Mouse (Mus musculus): ENCODE results near the gene Plekha5. TPM values are rescaled to one million over a fixed set of nuclear protein-coding genes. Genes with fewer than 3 reads are reported as not detected.
"Not testable (repeated sequence)": the region's sequence is repeated elsewhere in the genome, so short reads cannot be mapped to it uniquely, and the experiment has no call there.

Plekha5 gene
- polyA plus RNA-seq, 1 experiment from 2014 or later: 42.0 TPM

DNA sequence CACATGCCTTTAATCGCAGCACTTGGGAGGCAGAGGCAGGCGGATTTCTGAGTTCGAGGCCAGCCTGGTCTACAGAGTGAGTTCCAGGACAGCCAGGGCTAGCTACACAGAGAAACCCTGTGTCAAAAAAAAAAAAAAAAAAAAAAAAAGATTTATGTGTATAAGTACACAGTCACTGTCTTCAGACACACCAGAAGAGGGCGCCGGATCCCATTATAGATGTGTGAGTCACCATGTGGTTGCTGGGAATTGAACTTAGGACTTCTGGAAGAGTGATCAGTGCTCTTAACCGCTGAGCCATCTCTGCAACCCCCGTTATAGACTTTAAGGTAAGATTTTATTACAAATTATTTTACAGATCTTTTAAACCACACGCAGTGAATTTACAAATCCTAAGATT lies 176.8 kb downstream of the Plekha5 start:
- WGBS: 95% methylated on average over 8 of the region's 8 CpGs
- not testable (repeated sequence) for H3K27ac ChIP-seq (replicated peaks); H3K9me3 ChIP-seq; H3K4me3 ChIP-seq; DNase-seq (ENCODE audit: low spot score); H3K27me3 ChIP-seq (replicated peaks; ENCODE audit: low read depth, poor library complexity, severe bottlenecking)
- peaks cover 20% of the 10 kb centered on the region for H3K4me1 ChIP-seq
- H3K36me3 ChIP-seq (replicated peaks): peaks cover 46% of the 10 kb centered on the region

DNA sequence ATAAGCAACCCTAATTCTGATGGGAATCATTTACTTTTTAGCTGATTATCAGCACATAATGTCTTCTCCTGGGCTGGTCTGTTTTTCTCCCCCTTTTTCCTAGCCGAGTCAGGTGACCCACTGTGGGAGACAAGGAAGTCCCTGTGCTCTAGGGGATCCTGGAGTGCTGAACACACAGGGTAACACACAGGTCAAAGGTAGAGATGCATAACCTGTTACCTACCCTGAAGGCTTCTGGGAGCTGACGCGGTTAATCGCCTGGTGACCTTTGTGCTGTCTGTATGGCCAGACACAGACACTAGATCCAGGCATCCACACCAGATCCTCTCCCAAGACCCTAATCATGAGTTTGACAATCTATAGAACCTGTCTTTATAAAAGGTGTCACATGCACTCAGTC lies 177.3 kb downstream of the Plekha5 start:
- H3K27ac ChIP-seq (replicated peaks): no peak overlapping the region
- no peaks in the 10 kb centered on the region for H3K9me3 ChIP-seq
- no peak for DNase-seq (ENCODE audit: low spot score)
- WGBS: 86% methylated on average over 4 of the region's 4 CpGs
- no peaks in the 10 kb centered on the region for H3K27me3 ChIP-seq (replicated peaks; ENCODE audit: low read depth, poor library complexity, severe bottlenecking)
- peaks cover 24% of the 10 kb centered on the region for H3K4me1 ChIP-seq
- peaks cover 41% of the 10 kb centered on the region for H3K36me3 ChIP-seq (replicated peaks)
- no peak overlapping the region for H3K4me3 ChIP-seq

- H3K9me3 ChIP-seq: no peaks in the 10 kb centered on the region
- H3K36me3 ChIP-seq (replicated peaks): peaks cover 18% of the 10 kb centered on the region
- 0 out of 2 replicates have a peak overlapping the region, but pooled peaks have one; percentile 48 for H3K27ac ChIP-seq (replicated peaks)
- no peak overlapping the region for H3K4me3 ChIP-seq
- 9% methylated on average over 8 of the region's 8 CpGs for WGBS
- H3K4me1 ChIP-seq: peaks cover 29% of the 10 kb centered on the region
- peak; percentile 24 for DNase-seq (ENCODE audit: low spot score)
- no peaks in the 10 kb centered on the region for H3K27me3 ChIP-seq (replicated peaks; ENCODE audit: low read depth, poor library complexity, severe bottlenecking)
Observed at GRCm38 (mm10) chr6:140603228-140603944, 179.5 kb downstream of the Plekha5 start.

DNA sequence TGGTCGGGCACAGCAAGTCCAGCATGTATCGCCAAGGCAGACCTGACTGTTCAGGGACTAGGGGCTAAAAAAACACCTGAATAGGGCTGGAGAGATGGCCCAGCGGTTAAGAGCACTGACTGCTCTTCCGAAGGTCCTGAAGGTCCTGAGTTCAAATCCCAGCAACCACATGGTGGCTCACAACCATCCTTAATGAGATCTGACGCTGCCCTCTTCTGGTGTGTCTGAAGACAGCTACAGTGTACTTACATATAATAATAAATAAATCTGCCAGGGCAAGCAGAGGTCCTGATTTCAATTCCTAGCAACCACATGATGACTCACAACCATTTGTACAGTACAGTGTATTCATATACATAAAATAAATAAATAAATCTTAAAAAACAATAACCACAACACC lies 181.3 kb downstream of the Plekha5 start:
- not testable (repeated sequence) for H3K9me3 ChIP-seq; H3K27ac ChIP-seq (replicated peaks); H3K36me3 ChIP-seq (replicated peaks); H3K4me3 ChIP-seq; DNase-seq (ENCODE audit: low spot score); H3K27me3 ChIP-seq (replicated peaks; ENCODE audit: low read depth, poor library complexity, severe bottlenecking)
- H3K4me1 ChIP-seq: peaks cover 29% of the 10 kb centered on the region
- 92% methylated on average over 5 of the region's 5 CpGs for WGBS

DNA sequence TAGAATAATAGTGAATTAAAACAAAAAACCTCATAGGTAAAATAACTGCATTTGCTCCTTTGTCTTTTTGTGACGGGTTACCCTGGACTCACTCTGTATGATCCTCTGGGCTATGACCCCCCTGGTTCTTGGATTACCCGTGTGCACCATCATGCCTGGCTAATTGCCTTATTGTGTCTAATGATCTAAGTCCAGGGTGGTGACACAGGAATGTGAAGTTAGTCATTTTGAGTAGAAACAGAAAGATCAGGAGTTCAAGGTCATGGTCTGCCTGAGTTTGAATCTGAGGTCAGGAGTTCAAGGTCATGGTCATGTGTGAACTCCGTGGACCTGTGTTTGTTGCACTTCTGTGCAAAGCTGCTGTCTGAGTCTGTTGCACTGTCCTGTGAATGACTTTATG lies 181.9 kb downstream of the Plekha5 start:
- H3K27ac ChIP-seq (replicated peaks): peak overlapping the region; percentile 37; the same call in 1 of the 2 replicates
- peaks cover 29% of the 10 kb centered on the region for H3K4me1 ChIP-seq
- no peak for DNase-seq (ENCODE audit: low spot score)
- WGBS: 63% methylated on average over 3 of the region's 3 CpGs
- H3K27me3 ChIP-seq (replicated peaks; ENCODE audit: low read depth, poor library complexity, severe bottlenecking): no peaks in the 10 kb centered on the region
- H3K4me3 ChIP-seq: no peak overlapping the region
- no peaks in the 10 kb centered on the region for H3K9me3 ChIP-seq
- H3K36me3 ChIP-seq (replicated peaks): peaks cover 7% of the 10 kb centered on the region; the same call in 1 of the 2 replicates

DNA sequence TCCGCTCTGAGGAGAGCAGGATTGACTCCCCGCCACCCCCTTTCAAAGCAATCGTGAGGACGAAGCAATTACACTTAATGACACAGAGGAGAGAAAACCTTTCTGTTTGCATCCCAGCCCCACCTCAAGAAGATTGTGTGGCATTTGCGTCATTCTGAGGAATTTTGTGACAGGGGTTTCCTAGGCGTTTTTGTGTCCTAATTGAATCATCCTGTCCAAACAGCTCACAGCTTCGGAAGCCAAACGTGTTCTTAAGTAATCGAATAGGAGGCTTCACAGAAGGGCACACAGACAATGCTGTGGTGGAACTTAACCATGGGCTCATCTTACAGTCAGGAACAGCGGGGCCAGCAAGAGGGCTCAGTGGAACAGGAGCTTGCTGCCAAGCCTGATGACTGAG lies 182.7 kb downstream of the Plekha5 start:
- Histone ChIP-seq H3K4me1 (peaks cover 29% of the 10 kb centered on the region), H3K4me3 (no peak overlapping the region), H3K27ac (replicated peaks) (peak overlapping the region; percentile 37; the same call in 1 of the 2 replicates), H3K27me3 (replicated peaks; ENCODE audit: low read depth, poor library complexity, severe bottlenecking) (no peaks in the 10 kb centered on the region), H3K36me3 (replicated peaks) (peaks cover 4% of the 10 kb centered on the region; the same call in 1 of the 2 replicates), H3K9me3 (no peaks in the 10 kb centered on the region)
- DNase-seq (ENCODE audit: low spot score): peak; percentile 22
- 33% methylated on average over 10 of the region's 10 CpGs for WGBS

- 93% methylated on average over 6 of the region's 6 CpGs for WGBS
- no peak overlapping the region for H3K4me3 ChIP-seq
- no peak overlapping the region for H3K27ac ChIP-seq (replicated peaks)
- no peaks in the 10 kb centered on the region for H3K36me3 ChIP-seq (replicated peaks)
- no peaks in the 10 kb centered on the region for H3K27me3 ChIP-seq (replicated peaks; ENCODE audit: low read depth, poor library complexity, severe bottlenecking)
- no peak for DNase-seq (ENCODE audit: low spot score)
- H3K9me3 ChIP-seq: no peaks in the 10 kb centered on the region
- H3K4me1 ChIP-seq: peaks cover 16% of the 10 kb centered on the region
Observed at GRCm38 (mm10) chr6:140608666-140609065, 184.8 kb downstream of the Plekha5 start.

GRCm38 (mm10) chr6:140609533-140609932 lies 185.7 kb downstream of the Plekha5 start:
- no peaks in the 10 kb centered on the region for H3K27me3 ChIP-seq (replicated peaks; ENCODE audit: low read depth, poor library complexity, severe bottlenecking)

GRCm38 (mm10) chr6:140610117-140610516 lies 186.3 kb downstream of the Plekha5 start:
- no peak for DNase-seq (ENCODE audit: low spot score)
- no peak overlapping the region for H3K27ac ChIP-seq (replicated peaks)
- no peaks in the 10 kb centered on the region for H3K27me3 ChIP-seq (replicated peaks; ENCODE audit: low read depth, poor library complexity, severe bottlenecking)
- H3K4me3 ChIP-seq: no peak overlapping the region
- peaks cover 12% of the 10 kb centered on the region for H3K4me1 ChIP-seq
- no peaks in the 10 kb centered on the region for H3K9me3 ChIP-seq
- 92% methylated on average over 5 of the region's 5 CpGs for WGBS
- H3K36me3 ChIP-seq (replicated peaks): no peaks in the 10 kb centered on the region

More at GRCm38 (mm10) chr6:140609533-140609932, 185.7 kb downstream of the Plekha5 start:
- Histone ChIP-seq H3K4me1 (peaks cover 12% of the 10 kb centered on the region), H3K9me3 (no peaks in the 10 kb centered on the region), H3K4me3 (no peak overlapping the region), H3K36me3 (replicated peaks) (no peaks in the 10 kb centered on the region), H3K27ac (replicated peaks) (no peak overlapping the region)
- WGBS: 85% methylated on average over 4 of the region's 4 CpGs
- no peak for DNase-seq (ENCODE audit: low spot score)

GRCm38 (mm10) chr6:140611282-140611681 lies 187.4 kb downstream of the Plekha5 start:
- 86% methylated on average over 4 of the region's 4 CpGs for WGBS
- Histone ChIP-seq H3K27ac (replicated peaks) (no peak overlapping the region), H3K36me3 (replicated peaks) (no peaks in the 10 kb centered on the region), H3K4me3 (no peak overlapping the region), H3K9me3 (no peaks in the 10 kb centered on the region), H3K4me1 (peaks cover 7% of the 10 kb centered on the region), H3K27me3 (replicated peaks; ENCODE audit: low read depth, poor library complexity, severe bottlenecking) (no peaks in the 10 kb centered on the region)
- no peak for DNase-seq (ENCODE audit: low spot score)

DNA sequence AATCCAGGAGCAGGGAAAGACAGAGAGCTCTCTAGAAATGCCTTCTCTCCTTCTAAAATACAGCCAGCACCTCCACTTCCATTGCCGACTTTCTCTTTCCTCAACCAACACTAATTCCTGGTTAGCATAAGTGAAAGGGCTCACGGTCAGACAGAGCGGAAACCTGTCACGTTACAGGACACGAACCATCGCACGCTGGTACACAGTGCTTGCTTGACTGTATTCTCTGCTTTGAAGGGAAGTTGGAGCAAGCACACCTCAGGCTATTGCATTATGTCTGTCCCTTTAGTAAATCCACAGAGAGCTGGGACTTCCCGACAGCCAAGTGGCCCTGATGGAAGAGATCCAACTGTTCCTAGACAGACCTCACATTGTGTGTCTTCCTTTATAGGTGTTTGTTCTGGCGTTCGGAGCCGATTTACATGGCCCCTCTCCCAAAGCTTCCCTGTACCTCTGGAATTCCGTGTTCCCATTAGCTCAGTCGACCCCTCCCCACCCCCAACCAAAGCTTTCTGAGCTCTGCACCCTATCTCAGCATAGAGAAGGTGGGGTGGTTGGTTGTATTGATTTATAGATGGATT lies 188.1 kb downstream of the Plekha5 start:
- no peaks in the 10 kb centered on the region for H3K36me3 ChIP-seq (replicated peaks)
- no peaks in the 10 kb centered on the region for H3K9me3 ChIP-seq
- H3K27ac ChIP-seq (replicated peaks): no peak overlapping the region
- 0 out of 2 replicates have a peak, but pooled peaks cover under 1% of the 10 kb centered on the region for H3K4me1 ChIP-seq
- DNase-seq (ENCODE audit: low spot score): no peak
- no peaks in the 10 kb centered on the region for H3K27me3 ChIP-seq (replicated peaks; ENCODE audit: low read depth, poor library complexity, severe bottlenecking)
- WGBS: 81% methylated on average over 13 of the region's 13 CpGs
- H3K4me3 ChIP-seq: no peak overlapping the region

DNA sequence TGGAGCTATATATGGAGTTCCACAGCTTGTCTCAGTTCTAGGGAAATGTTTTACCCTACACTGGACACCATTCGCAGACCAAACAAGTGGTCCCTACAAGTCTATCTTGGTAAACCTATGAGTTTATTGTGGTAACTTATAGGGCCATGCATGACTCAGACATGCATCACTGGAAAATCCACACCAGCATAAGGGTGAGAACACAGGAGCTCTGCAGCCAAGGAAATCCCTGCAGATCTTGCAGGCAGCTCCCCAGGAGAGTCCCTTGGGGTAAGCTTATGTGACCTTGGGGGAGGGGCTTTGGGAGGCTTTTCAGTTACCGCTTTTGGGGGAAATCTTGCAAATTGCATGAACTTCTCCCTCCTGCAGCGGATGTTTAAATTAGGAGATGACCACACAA lies 190.0 kb downstream of the Plekha5 start:
- WGBS: 80% methylated on average over 3 of the region's 3 CpGs
- DNase-seq (ENCODE audit: low spot score): no peak
- no peak overlapping the region for H3K27ac ChIP-seq (replicated peaks)
- no peaks in the 10 kb centered on the region for H3K36me3 ChIP-seq (replicated peaks)
- no peaks in the 10 kb centered on the region for H3K27me3 ChIP-seq (replicated peaks; ENCODE audit: low read depth, poor library complexity, severe bottlenecking)
- H3K4me3 ChIP-seq: no peak overlapping the region
- no peaks in the 10 kb centered on the region for H3K4me1 ChIP-seq
- H3K9me3 ChIP-seq: no peaks in the 10 kb centered on the region

DNA sequence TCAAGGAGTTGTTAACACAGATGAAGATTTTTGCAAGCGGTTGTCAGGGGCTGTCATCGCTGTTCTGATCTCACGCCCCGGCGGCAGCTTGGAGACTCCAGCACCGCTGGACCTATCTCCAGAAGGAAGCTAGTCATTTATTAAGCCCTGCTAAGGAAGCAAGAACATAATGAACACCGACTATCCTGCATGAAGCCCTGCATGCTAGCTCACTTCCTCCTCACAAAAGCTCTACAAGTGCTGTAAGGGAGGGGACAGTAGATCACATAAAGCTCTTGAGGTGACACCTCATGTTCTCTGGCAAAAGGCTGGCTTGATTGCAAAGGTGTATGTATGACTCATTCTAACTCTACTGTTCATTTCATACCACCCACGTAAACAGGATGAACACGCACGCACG lies 190.9 kb downstream of the Plekha5 start:
- H3K27me3 ChIP-seq (replicated peaks; ENCODE audit: low read depth, poor library complexity, severe bottlenecking): no peaks in the 10 kb centered on the region
- peaks cover 4% of the 10 kb centered on the region for H3K4me1 ChIP-seq
- H3K4me3 ChIP-seq: no peak overlapping the region
- no peak for DNase-seq (ENCODE audit: low spot score)
- 95% methylated on average over 11 of the region's 11 CpGs for WGBS
- no peaks in the 10 kb centered on the region for H3K36me3 ChIP-seq (replicated peaks)
- H3K9me3 ChIP-seq: no peaks in the 10 kb centered on the region
- no peak overlapping the region for H3K27ac ChIP-seq (replicated peaks)
